Mouse (Mus musculus) adrenal gland, adult 2 months (tissue): ENCODE data around the gene Setd3. TPM values are rescaled to one million over a fixed set of nuclear protein-coding genes. Genes with fewer than 3 reads are reported as not detected.

Experiments
- DNase-seq: peaks from one replicate; pipeline ENCODE4 v3.0.0; 2021
- long read RNA-seq: library from polyadenylated mRNA; stranded (forward); transcript quantifications from one replicate; pipeline ENCODE4 v2.0.0, GENCODE M21; 2021
- polyA plus RNA-seq: library from polyadenylated mRNA; depleted of rRNA; stranded (reverse); fragments of >200 nt; gene quantifications from 2 replicates; pipeline ENCODE4 v1.2.3, GENCODE M21; 2012; rRNA removed
- total RNA-seq, 2 experiments: library from RNA; stranded (reverse); gene quantifications; 2 replicates each; pipeline ENCODE4 v1.2.3; 2021

Gene Setd3
- 100 to 1,000 TPM; 109 to 117 TPM for total RNA-seq
- 9.2 and 11.0 TPM in 2 replicates for polyA plus RNA-seq
- long read RNA-seq, transcript Setd3-201 (13 exons, 2,755 nt) = major isoform, 78 of 118 reads
- long read RNA-seq, partial matches to known transcripts = 1 of 118 reads
- long read RNA-seq, other reads (novel, unspliced or antisense) = 35 of 118 reads

DNA sequence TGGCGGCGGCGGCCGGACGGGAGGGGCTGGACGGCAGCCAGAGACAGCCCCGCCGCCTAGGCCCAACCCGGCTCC, at the start of gene Setd3:
TSS of gene Setd3 (minus strand) at position 69 of the 75 bp plus-strand sequence.
- DNase-seq = no peak

DNA sequence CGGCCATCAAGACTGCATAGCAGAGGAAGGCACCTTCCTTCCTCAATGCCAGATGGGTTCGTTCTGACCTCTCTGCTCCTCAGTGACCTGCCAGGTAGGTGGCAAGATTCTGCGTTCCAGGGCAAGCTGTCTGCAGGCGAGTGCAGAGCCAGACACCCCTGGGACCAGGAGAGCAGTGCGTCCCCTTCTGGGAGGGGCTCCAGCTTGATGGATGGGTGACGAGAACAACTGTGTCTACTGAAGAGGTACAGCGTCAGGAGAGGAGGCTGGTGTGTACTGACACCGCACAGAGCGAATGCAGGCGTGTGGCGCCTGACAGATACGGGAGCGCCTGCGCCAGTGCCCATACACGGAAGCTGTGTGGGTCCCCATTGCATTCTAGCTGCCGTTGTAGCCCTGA, 48.4 kb upstream of the Setd3 start:
- DNase-seq = no peak

GRCm38 (mm10) chr12:108226941-108227340, 47.8 kb upstream of the Setd3 start:
- no peak for DNase-seq

GRCm38 (mm10) chr12:108226216-108226615, 47.1 kb upstream of the Setd3 start:
- no peak for DNase-seq

DNA sequence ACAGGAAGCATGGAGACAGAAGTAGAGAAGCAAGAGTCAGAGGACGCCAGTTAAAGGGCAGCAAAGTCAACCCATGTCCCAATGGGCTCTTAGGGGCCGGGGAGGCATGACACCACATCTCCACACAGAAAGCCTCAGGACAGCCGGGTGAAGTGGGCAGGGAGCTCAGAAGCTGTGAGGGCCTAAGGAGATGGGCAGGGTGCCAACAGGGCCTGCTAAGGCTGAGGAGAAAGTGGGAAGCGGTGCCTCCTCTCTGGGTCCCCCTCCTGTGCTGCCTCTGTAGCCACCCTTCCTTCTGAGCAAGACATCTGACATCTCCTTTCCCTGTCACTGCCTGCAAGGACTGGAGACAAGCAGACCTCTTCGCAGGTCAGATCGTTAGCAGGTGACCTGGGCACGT, 46.7 kb upstream of the Setd3 start:
- DNase-seq = no peak

DNA sequence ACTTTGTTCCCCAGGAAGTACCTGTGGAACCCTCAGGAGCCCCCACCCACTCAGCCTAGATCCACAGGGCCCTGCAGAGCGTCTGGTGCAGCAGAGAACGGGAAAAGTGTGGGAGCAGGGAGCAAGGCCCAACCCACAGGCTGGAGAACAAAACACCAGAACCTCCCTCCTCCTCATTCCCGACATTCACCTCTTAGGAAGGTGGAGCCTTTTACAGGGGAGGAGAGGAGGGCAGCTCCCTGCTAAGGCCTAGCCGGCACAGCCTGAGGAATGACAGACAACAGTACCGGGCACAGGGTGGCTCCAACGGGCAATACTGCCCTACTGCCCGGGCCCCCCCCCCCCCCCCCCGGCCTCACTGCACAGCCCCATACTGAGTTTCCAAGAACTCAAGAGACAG, 44.2 kb upstream of the Setd3 start:
- no peak for DNase-seq

DNA sequence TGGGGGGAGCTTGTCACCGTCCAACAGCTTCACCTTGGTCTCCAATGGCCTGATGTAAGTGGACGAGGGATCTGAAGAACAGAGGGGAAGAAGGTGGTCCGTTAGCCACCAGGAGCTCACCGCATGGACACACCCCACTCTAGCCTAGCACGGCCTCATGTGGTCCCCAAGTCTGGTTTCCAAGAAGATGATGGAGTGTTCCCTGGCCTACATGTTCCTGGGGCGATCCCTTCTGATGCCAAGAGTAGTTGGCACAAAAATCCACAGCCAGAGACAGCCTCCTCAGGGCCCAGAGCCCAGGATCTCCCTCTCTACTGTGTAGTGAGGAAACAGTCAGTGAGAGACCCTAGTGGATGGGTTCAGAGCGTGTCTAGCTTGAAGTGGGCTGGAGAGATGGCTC, 42.6 kb upstream of the Setd3 start:
- no peak for DNase-seq

- DNase-seq = no peak
Measured at GRCm38 (mm10) chr12:108221206-108221605, 42.1 kb upstream of the Setd3 start.

GRCm38 (mm10) chr12:108220621-108221020, 41.5 kb upstream of the Setd3 start:
- DNase-seq = no peak

DNA sequence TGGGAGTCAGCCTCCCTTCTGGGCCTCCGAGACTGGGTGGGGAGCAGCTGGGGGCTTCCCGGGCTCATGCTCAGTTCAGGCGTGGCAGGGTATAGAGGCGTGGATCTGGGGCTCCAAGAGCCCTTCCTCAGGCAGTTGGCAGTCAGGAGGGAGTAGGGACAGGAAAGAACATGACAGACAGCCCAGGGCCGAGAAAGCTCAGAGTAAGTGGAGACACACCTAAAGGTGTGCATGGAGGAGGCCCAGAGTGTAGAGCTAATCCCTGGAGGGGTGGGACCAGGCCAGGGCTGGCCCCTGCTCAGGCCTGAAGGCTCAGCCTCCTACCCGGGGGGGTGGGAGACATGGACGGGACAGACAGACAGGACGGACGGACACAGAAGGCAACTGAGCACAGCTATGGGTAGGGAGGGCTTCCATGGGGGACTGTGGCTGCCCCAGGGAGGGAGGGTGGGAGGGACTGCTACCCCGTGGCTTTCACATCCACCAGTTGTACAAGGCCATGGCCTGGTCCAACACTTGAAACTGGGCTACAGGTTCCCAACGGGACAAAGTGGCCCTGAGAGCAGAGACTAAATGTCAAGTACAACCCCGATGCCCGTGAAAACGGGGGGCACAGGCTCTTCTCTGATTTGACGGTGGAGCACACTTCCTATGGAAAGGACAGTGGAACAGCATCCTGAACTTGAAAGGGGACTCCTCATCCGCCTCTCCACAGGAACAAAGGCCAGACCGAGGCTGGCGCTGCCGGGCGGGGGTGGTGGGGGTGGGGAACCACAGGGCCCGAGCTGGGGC, 40.9 kb upstream of the Setd3 start:
- DNase-seq = no peak

- DNase-seq = no peak
Measured at GRCm38 (mm10) chr12:108219163-108219562, 40.0 kb upstream of the Setd3 start.

DNA sequence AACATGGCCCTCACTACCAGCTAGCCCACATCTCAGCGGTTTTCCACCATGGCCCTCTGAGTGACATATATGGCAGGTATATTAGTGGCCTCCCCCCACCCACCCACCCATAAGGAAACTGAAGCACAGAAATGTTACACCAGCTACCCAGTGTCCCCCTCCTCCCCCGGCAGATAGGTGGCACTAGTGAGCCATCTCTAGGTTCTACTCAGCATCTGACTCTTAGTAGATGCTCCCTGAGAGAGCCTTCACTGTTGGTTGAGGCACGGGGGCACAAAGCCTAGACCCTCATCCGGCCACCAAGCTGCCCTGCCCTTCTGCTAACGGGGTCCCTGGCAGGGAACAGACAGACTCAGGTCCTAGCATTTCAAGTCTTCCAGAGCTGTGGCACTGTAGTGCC, 38.5 kb upstream of the Setd3 start:
- DNase-seq = peak; percentile 63

DNA sequence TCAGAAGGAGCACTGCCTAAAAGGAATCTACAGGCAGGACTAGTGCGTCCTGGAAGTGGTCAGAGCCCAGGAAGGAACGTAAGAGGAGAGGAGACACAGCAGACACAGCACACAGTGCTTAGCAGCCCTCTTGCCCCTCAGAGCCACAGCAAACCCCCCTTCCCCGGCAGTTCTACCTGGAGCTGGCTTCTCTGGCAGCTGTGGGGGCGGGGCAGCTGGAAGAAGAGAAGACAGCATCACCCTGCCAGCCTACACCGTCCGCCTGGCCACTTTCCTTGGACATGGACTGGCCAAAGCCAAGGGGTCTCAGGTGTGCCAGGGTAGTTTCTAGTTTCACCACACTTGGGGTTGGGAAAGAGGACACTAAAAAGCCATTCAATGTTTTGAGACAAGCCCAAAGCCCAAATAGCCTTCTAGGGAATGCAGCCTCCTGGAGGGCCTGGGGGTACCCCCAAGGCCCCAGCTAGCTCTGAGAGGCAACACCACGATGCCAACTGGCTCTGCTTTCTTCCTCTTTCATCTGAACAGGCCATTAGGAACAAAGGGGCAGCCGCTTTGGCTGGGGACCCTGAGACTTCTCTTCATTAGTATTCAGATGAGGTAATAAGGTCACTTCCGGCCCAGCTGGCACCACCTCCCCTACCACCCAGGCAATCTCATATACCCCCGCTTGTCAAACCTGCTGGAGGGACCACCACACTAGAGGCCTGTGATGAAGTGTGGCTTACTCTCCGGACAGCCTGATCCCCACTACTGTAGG, 37.7 kb upstream of the Setd3 start:
- no peak for DNase-seq

DNA sequence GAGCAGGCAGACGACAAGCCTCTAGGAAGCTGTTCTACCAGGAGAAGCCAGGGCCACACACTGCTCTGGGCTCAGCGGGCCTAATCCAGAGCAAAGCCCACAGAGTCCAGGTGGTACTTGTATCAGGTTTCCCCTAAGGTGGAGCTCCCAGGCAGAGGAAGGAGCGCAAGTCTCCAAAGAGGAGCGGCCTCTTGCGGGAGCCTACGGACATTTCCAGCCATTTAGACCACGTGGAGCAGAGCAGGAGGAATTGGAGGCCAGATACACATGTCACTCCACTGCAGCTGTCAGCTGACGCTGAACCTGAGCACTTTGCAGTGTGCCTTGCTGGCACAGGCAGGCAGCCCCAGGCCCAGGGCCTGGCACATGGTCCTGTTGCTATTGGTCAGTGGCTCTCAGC, 36.0 kb upstream of the Setd3 start:
- DNase-seq = no peak

DNA sequence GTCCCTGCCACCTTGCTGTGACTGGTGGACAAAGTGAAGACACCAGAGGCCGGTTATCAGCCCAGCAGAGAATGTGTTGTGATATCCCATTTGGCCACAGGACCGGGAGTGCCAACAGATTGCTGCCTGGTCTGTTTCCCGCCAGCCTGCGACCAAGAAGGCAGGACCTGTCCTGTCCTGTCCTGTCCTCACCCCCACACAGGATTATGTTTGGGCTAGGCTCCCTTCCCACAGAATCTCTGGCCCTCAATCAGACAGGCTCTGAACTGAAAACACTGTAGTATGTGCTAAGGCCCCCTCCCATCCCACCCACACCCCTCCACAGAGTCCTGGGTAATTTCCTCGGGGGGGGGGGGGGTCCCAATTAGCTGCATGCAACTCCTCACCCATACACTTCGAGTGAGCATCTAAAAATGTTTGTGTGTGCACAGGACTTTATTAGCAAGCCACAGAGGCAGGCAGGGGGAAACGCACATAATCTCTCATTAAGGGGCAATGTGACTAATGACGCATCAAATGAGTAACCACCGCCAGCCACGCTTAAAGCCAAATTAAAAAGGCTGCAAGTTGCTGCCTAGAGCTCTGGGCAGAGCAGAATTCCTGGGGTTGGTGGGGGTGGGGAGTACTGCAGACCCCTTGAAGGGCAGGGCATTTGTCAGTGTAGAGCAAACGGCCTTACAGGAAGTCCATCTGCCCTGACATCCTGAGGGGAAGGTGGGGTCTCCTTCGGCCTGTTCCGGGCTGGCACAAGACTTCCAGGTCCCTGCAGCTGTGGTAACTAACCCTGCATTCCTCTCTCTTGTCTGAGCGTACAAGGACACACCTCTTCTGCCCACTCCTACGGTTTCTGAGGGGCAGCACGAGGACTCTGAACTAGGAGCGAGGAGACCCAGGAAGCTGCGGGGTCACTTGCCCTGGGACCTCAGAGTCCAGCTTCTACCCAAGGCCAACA, 34.3 kb upstream of the Setd3 start:
- peak; percentile 38 for DNase-seq

DNA sequence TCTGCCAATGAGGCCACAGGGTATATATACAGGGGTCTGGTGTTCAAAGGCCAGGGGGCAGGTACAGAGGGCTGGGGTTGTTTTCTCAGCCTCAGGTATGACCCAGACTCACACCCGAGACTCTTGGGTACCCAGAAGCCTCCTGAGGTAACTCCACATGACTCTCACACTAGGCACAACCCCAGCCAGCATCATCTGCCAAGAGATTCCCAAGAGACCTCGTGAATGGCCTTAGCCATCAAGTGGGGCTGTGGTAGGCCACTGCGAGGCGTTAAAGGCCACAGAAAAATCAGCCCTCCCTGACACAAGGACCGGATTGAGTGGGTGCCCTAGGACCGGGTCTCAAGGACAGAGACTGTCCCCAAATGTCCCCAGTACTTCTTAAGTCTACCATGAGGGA, 33.4 kb upstream of the Setd3 start:
- DNase-seq = peak; percentile 20

DNA sequence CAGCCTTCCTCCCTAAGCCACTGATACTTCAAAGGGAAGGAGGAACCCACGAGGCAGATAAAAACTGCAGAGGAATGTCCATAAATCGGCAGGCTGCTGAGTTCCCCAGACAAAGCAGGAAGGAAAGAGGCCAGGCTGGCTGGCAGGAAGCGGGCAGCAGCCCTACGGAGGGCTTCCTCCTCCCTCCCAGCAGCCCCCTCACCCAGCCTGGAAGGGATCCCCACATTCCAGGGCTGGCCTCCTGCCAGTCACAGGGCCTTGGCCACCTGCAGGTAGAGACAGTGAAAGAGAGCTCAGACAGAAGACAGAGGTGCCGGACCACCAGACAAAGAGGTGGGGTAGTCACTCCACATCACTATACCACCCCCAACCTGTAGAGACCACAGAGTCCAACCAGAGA, 33.0 kb upstream of the Setd3 start:
- peak; percentile 31 for DNase-seq

DNA sequence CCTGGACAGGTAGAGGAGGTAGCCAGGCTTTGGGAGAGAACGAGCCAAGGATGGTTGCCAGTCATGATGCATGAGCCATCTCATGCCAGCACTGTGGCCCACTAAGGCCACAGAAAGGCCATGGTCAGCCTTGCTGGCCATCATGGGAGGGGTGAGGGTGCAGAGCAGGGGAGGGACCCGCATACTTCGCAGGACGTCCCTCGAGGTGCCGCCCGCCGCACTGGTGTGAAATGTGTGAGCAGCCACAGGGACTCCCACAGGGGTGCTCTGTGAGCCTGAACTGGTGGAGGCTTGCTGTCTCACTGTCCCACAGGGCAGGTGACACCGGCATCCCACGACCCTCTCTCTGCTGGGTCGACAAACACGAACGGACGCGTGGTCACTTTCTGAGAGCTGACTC, 31.5 kb upstream of the Setd3 start:
- no peak for DNase-seq

GRCm38 (mm10) chr12:108208726-108209438, 29.8 kb upstream of the Setd3 start:
- peak; percentile 69 for DNase-seq

GRCm38 (mm10) chr12:108208216-108208615, 29.1 kb upstream of the Setd3 start:
- DNase-seq = no peak

- DNase-seq = peak; percentile 76
Measured at GRCm38 (mm10) chr12:108206641-108207040, 27.5 kb upstream of the Setd3 start.

DNA sequence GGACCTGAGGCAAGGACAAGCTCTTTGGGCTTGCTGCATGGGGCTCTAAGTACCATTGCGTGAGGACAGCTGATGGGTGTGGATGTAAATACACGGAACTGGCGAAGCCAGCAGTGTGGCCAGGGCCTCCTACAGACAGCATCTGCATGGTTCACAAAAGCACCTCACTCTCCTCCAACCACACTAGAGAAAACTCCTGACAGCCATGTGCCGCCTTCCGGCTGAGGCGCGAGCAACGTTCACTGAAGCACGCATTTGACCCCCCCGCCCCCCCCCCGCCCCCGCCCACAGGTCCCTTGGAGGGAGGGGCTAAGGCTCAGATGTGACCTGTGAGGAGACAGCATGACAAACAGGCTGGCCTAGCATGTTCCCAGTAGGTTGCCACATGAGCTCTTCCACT, 25.9 kb upstream of the Setd3 start:
- no peak for DNase-seq
